Mouse (Mus musculus): Measurements from ENCODE around the gene Lrrc15. TPM values are rescaled to one million over a fixed set of nuclear protein-coding genes. Genes with fewer than 3 reads are reported as not detected.
A peak's percentile ranks its signal among the peaks of the same experiment; 100 is the strongest.

Lrrc15 gene
- polyA plus RNA-seq, 1 experiment, result not detected

DNA sequence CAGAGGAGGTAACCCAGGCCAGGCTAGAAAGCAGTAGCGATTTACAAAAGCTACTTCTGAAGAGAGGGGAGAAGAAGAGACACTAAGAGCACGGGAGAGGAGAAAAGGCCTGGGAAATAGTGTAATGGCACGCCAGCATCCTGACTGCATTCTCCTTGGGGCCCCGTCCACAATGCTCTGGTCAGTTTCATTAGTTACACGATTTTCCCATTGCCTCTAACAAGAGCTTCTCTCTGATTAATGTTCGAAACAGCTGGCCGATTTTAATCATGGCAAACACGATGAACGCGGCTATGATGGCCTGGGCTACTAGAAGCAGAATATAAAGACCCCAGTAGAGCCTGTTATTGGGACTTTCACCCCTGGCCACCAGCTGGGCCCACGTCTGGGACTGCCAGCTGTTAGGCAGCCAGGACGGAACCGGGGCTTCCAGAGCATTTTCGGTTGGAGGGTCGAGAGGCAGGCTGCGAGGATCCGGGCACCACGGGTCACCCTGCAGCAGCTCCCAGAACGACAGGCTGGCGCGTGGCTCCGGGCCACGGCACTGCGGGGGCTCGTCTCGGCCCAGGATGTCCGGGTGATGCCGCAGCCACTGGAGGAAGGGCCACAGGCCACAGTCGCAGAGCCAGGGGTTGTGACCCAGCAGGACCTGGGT, 25.0 kb upstream of the Lrrc15 start:
- no peak for DNase-seq (ENCODE audit: low read depth in 1 of 2, low spot score in 2 of 2)
- WGBS, result 23% methylated on average over 29 of the region's 29 CpGs
- H3K27ac ChIP-seq (ENCODE audit: insufficient read depth, low read length), result no peak overlapping the region
- H3K27me3 ChIP-seq (ENCODE audit: control insufficient read depth, insufficient read depth, low read length), result peaks cover 9% of the 10 kb centered on the region
- H3K4me3 ChIP-seq (ENCODE audit: extremely low read depth, insufficient read depth, insufficient read length), result peak overlapping the region; percentile 60
- peaks cover 10% of the 10 kb centered on the region for H3K4me1 ChIP-seq (ENCODE audit: control insufficient read depth, insufficient read depth, insufficient read length)
- TF ChIP-seq CTCF (IDR thresholded peaks at IDR 0.05; ENCODE audit: extremely low read depth, insufficient read depth, insufficient read length, insufficient replicate concordance), result no peak
- TF ChIP-seq POLR2A (IDR thresholded peaks at IDR 0.05; ENCODE audit: low read depth, low read length), result no peak
- no peaks in the 10 kb centered on the region for H3K36me3 ChIP-seq (ENCODE audit: control insufficient read depth, insufficient read depth, low read length)

DNA sequence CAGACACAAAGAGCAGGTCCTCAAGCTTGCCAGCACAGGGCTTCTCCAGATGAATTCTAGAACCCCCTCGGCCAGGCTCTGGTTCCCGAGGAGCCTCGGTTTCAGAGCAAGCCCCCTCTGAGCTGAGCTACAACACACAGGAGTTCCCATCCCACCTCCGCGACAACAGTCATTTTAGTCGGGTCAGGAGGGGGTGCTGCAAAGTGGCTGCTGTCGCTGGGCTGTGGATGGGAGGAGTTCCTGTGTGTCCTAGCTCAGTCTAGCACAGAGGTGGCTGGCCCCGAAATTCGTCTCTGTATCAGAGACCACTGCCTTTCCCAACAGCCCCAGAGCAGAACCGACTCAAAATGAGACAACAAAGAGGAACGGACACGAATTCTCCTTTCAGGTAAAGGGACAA, 24.2 kb upstream of the Lrrc15 start:
- no peak for DNase-seq (ENCODE audit: low read depth in 1 of 2, low spot score in 2 of 2)
- Histone ChIP-seq H3K4me3 (ENCODE audit: extremely low read depth, insufficient read depth, insufficient read length) (no peak overlapping the region), H3K36me3 (ENCODE audit: control insufficient read depth, insufficient read depth, low read length) (no peaks in the 10 kb centered on the region), H3K27me3 (ENCODE audit: control insufficient read depth, insufficient read depth, low read length) (peaks cover 9% of the 10 kb centered on the region), H3K4me1 (ENCODE audit: control insufficient read depth, insufficient read depth, insufficient read length) (peaks cover 10% of the 10 kb centered on the region), H3K27ac (ENCODE audit: insufficient read depth, low read length) (no peak overlapping the region)
- TF ChIP-seq POLR2A (IDR thresholded peaks at IDR 0.05; ENCODE audit: low read depth, low read length) (no peak), CTCF (IDR thresholded peaks at IDR 0.05; ENCODE audit: extremely low read depth, insufficient read depth, insufficient read length, insufficient replicate concordance) (no peak)
- 64% methylated on average over 12 of the region's 12 CpGs for WGBS

DNA sequence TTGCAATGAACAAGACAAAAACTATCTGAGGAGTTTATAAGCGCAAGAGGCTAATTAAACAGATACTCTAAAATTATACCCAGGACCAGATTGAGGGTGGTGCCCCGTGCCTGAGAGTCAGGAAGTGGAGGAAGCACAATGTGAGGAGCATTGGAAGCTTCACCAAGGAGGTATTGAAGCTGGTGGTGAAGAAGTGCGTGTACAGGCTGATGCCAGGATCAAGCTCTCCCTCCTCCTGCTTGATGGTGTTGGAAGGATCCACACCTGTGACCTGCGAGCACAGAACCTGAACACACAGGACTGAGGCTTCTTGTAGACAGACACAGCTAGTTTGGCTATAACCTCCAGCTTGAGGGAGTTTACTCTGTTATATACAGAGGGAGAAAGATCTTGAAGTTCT, 23.0 kb upstream of the Lrrc15 start:
- no peak for DNase-seq (ENCODE audit: low read depth in 1 of 2, low spot score in 2 of 2)
- peaks cover 10% of the 10 kb centered on the region for H3K4me1 ChIP-seq (ENCODE audit: control insufficient read depth, insufficient read depth, insufficient read length)
- 86% methylated on average over 4 of the region's 4 CpGs for WGBS
- peaks cover 9% of the 10 kb centered on the region for H3K27me3 ChIP-seq (ENCODE audit: control insufficient read depth, insufficient read depth, low read length)
- no peak overlapping the region for H3K27ac ChIP-seq (ENCODE audit: insufficient read depth, low read length)
- H3K36me3 ChIP-seq (ENCODE audit: control insufficient read depth, insufficient read depth, low read length), result no peaks in the 10 kb centered on the region
- H3K4me3 ChIP-seq (ENCODE audit: extremely low read depth, insufficient read depth, insufficient read length), result no peak overlapping the region
- TF ChIP-seq POLR2A (IDR thresholded peaks at IDR 0.05; ENCODE audit: low read depth, low read length) (no peak), CTCF (IDR thresholded peaks at IDR 0.05; ENCODE audit: extremely low read depth, insufficient read depth, insufficient read length, insufficient replicate concordance) (no peak)

DNA sequence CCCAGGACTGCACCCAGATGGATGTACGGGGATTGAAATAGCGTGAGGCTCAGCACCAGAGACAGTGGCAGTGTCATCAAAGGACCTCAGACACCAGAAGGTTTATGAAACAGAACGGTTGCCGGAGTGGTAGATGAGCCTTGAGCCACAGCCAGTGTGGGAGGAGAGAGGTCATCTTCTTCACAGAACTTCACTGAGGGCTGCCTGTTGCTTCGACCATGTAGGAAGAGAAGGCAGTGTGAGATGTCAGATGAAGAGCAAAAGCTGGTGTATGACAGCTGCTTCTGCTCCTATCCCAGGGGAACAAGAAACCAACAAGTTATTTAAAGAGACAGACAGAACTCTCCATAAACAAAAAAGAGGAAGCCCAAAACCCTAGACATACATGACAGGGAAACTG, 21.2 kb upstream of the Lrrc15 start:
- DNase-seq (ENCODE audit: low read depth in 1 of 2, low spot score in 2 of 2), result no peak
- no peak overlapping the region for H3K27ac ChIP-seq (ENCODE audit: insufficient read depth, low read length)
- TF ChIP-seq CTCF (IDR thresholded peaks at IDR 0.05; ENCODE audit: extremely low read depth, insufficient read depth, insufficient read length, insufficient replicate concordance) (no peak), POLR2A (IDR thresholded peaks at IDR 0.05; ENCODE audit: low read depth, low read length) (no peak)
- peaks cover 9% of the 10 kb centered on the region for H3K27me3 ChIP-seq (ENCODE audit: control insufficient read depth, insufficient read depth, low read length)
- H3K4me1 ChIP-seq (ENCODE audit: control insufficient read depth, insufficient read depth, insufficient read length), result peaks cover 8% of the 10 kb centered on the region
- 60% methylated on average over 5 of the region's 5 CpGs for WGBS
- H3K36me3 ChIP-seq (ENCODE audit: control insufficient read depth, insufficient read depth, low read length), result no peaks in the 10 kb centered on the region
- no peak overlapping the region for H3K4me3 ChIP-seq (ENCODE audit: extremely low read depth, insufficient read depth, insufficient read length)

DNA sequence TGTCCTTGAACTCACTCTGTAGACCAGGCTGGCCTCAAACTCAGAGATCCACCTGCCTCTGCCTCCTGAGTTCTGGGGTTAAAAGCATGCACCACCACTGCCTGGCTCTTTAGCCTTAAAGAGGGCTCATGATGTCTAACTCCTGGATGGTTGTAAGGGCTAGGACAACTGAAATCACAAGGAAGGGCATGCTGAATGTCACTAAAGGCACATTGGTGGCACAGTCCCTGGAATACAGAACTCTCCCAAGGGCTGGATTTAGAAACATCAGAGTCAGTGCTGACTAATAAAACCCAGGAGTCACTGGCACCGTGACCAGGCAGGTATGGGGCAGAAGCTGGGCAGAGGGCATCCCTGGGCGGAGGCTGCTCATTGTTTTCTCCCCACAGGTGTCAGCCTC, 20.4 kb upstream of the Lrrc15 start:
- H3K27ac ChIP-seq (ENCODE audit: insufficient read depth, low read length), result no peak overlapping the region
- peaks cover 3% of the 10 kb centered on the region; the same call in 1 of the 2 replicates for H3K4me1 ChIP-seq (ENCODE audit: control insufficient read depth, insufficient read depth, insufficient read length)
- no peak for TF ChIP-seq POLR2A (IDR thresholded peaks at IDR 0.05; ENCODE audit: low read depth, low read length)
- TF ChIP-seq CTCF (IDR thresholded peaks at IDR 0.05; ENCODE audit: extremely low read depth, insufficient read depth, insufficient read length, insufficient replicate concordance), result no peak
- peaks cover 4% of the 10 kb centered on the region for H3K27me3 ChIP-seq (ENCODE audit: control insufficient read depth, insufficient read depth, low read length)
- 82% methylated on average over 2 of the region's 2 CpGs for WGBS
- H3K36me3 ChIP-seq (ENCODE audit: control insufficient read depth, insufficient read depth, low read length), result no peaks in the 10 kb centered on the region
- DNase-seq (ENCODE audit: low read depth in 1 of 2, low spot score in 2 of 2), result no peak
- no peak overlapping the region for H3K4me3 ChIP-seq (ENCODE audit: extremely low read depth, insufficient read depth, insufficient read length)

DNA sequence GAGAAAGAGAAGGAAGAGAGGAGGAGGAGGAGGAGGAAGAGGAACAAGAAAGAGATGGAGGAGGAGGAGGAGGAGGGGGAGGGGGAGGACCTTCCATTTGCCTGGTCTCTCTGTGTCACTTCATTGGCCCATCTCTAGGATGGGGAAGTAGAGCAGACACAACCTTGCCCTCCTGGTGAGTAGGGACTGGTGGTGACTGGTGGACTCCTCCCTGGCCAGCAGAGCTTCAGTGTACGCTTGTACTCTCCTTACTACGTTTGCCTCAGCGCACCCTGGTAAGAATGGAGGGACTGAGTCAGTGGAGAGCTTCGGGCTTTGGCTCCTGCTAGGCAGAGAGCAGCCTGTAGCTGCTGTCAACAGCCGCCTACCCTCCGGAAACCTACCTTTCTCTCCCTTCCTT, 19.6 kb upstream of the Lrrc15 start:
- TF ChIP-seq CTCF (IDR thresholded peaks at IDR 0.05; ENCODE audit: extremely low read depth, insufficient read depth, insufficient read length, insufficient replicate concordance) (no peak), POLR2A (IDR thresholded peaks at IDR 0.05; ENCODE audit: low read depth, low read length) (no peak)
- H3K27ac ChIP-seq (ENCODE audit: insufficient read depth, low read length), result no peak overlapping the region
- H3K4me1 ChIP-seq (ENCODE audit: control insufficient read depth, insufficient read depth, insufficient read length), result no peaks in the 10 kb centered on the region
- no peak for DNase-seq (ENCODE audit: low read depth in 1 of 2, low spot score in 2 of 2)
- 91% methylated on average over 6 of the region's 6 CpGs for WGBS
- H3K36me3 ChIP-seq (ENCODE audit: control insufficient read depth, insufficient read depth, low read length), result no peaks in the 10 kb centered on the region
- H3K27me3 ChIP-seq (ENCODE audit: control insufficient read depth, insufficient read depth, low read length), result no peaks in the 10 kb centered on the region
- H3K4me3 ChIP-seq (ENCODE audit: extremely low read depth, insufficient read depth, insufficient read length), result no peak overlapping the region

DNA sequence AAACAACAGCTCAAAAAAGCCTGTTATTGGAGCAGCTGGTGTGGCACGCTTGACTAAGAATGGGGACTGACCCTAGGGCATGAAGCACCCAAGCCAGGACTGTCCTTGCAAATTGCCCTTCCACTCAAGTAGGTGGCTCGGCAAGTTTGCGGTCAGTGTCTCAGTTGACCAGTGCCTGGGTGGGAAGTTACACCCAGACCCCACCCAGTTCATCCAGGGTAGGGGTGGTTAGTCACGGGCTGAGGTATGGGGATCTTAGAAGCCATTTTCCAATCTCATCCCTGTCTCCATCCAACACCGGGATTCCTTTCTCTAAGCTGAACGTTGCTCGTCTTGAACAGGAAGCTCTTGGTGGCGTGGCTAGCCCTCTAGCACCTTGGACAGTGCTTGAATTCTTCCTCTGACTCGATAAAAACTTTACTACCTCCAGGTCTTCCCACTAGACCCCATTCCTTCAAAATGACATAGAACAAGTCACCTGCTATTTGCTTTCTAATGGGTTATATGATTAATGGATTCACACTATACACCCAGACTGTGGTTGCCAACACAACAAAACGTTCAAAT, 16.7 kb upstream of the Lrrc15 start:
- TF ChIP-seq POLR2A (IDR thresholded peaks at IDR 0.05; ENCODE audit: low read depth, low read length) (no peak), CTCF (IDR thresholded peaks at IDR 0.05; ENCODE audit: extremely low read depth, insufficient read depth, insufficient read length, insufficient replicate concordance) (no peak)
- whole genome bisulfite sequencing, result 54% methylated on average over 10 of the region's 10 CpGs

More for the DNA sequence above, 16.7 kb upstream of the Lrrc15 start:
- DNase-seq (ENCODE audit: low read depth in 1 of 2, low spot score in 2 of 2), result no peak
- Histone ChIP-seq H3K27ac (ENCODE audit: insufficient read depth, low read length) (no peak overlapping the region), H3K27me3 (ENCODE audit: control insufficient read depth, insufficient read depth, low read length) (no peaks in the 10 kb centered on the region), H3K4me3 (ENCODE audit: extremely low read depth, insufficient read depth, insufficient read length) (no peak overlapping the region), H3K36me3 (ENCODE audit: control insufficient read depth, insufficient read depth, low read length) (no peaks in the 10 kb centered on the region), H3K4me1 (ENCODE audit: control insufficient read depth, insufficient read depth, insufficient read length) (no peaks in the 10 kb centered on the region)
